Mouse (Mus musculus): ENCODE data around the gene Tmem9b. TPM values are rescaled to one million over a fixed set of nuclear protein-coding genes. Genes with fewer than 3 reads are reported as not detected.
A peak's percentile ranks its signal among the peaks of the same experiment; 100 is the strongest.

Gene Tmem9b
- total RNA-seq, 1 experiment from 2014 or later = 43.1 TPM

GRCm38 (mm10) chr7:109747747-109748146 is 4.9 kb downstream of the Tmem9b start:
- no peak for ATAC-seq (replicated peaks; ENCODE audit: insufficient number of reproducible peaks, low FRiP score, low TSS enrichment, poor library complexity, severe bottlenecking)

- no peak for ATAC-seq (replicated peaks; ENCODE audit: insufficient number of reproducible peaks, low FRiP score, low TSS enrichment, poor library complexity, severe bottlenecking)
Observed at GRCm38 (mm10) chr7:109741703-109742102, 11.0 kb downstream of the Tmem9b start.

GRCm38 (mm10) chr7:109741060-109741459 is 11.6 kb downstream of the Tmem9b start:
- no peak for ATAC-seq (replicated peaks; ENCODE audit: insufficient number of reproducible peaks, low FRiP score, low TSS enrichment, poor library complexity, severe bottlenecking)

- ATAC-seq (replicated peaks; ENCODE audit: insufficient number of reproducible peaks, low FRiP score, low TSS enrichment, poor library complexity, severe bottlenecking) = no peak
Observed at GRCm38 (mm10) chr7:109739822-109740370, 12.8 kb downstream of the Tmem9b start.

- no peak for ATAC-seq (replicated peaks; ENCODE audit: insufficient number of reproducible peaks, low FRiP score, low TSS enrichment, poor library complexity, severe bottlenecking)
Observed at GRCm38 (mm10) chr7:109734806-109735205, 17.9 kb downstream of the Tmem9b start.

- no peak for ATAC-seq (replicated peaks; ENCODE audit: insufficient number of reproducible peaks, low FRiP score, low TSS enrichment, poor library complexity, severe bottlenecking)
Observed at GRCm38 (mm10) chr7:109731626-109732025, 21.0 kb downstream of the Tmem9b start, which contains the start of gene Ascl3. TSS of gene Ascl3 (minus strand) at chr7:109731726.

GRCm38 (mm10) chr7:109723697-109724096 is 29.0 kb downstream of the Tmem9b start, which contains the start of gene BC051019:
TSS of gene BC051019 (minus strand) at chr7:109723850.
- no peak for ATAC-seq (replicated peaks; ENCODE audit: insufficient number of reproducible peaks, low FRiP score, low TSS enrichment, poor library complexity, severe bottlenecking)

GRCm38 (mm10) chr7:109723114-109723513 is 29.6 kb downstream of the Tmem9b start:
- ATAC-seq (replicated peaks; ENCODE audit: insufficient number of reproducible peaks, low FRiP score, low TSS enrichment, poor library complexity, severe bottlenecking) = no peak

GRCm38 (mm10) chr7:109722618-109723017 is 30.1 kb downstream of the Tmem9b start:
- no peak for ATAC-seq (replicated peaks; ENCODE audit: insufficient number of reproducible peaks, low FRiP score, low TSS enrichment, poor library complexity, severe bottlenecking)

GRCm38 (mm10) chr7:109719286-109719685 is 33.4 kb downstream of the Tmem9b start:
- no peak for ATAC-seq (replicated peaks; ENCODE audit: insufficient number of reproducible peaks, low FRiP score, low TSS enrichment, poor library complexity, severe bottlenecking)

GRCm38 (mm10) chr7:109713434-109713982 is 39.2 kb downstream of the Tmem9b start:
- ATAC-seq (replicated peaks; ENCODE audit: insufficient number of reproducible peaks, low FRiP score, low TSS enrichment, poor library complexity, severe bottlenecking) = no peak

- no peak for ATAC-seq (replicated peaks; ENCODE audit: insufficient number of reproducible peaks, low FRiP score, low TSS enrichment, poor library complexity, severe bottlenecking)
Observed at GRCm38 (mm10) chr7:109712198-109712597, 40.5 kb downstream of the Tmem9b start.

- ATAC-seq (replicated peaks; ENCODE audit: insufficient number of reproducible peaks, low FRiP score, low TSS enrichment, poor library complexity, severe bottlenecking) = no peak
Observed at GRCm38 (mm10) chr7:109710069-109710468, 42.6 kb downstream of the Tmem9b start.

GRCm38 (mm10) chr7:109708961-109709382 is 43.7 kb downstream of the Tmem9b start:
- ATAC-seq (replicated peaks; ENCODE audit: insufficient number of reproducible peaks, low FRiP score, low TSS enrichment, poor library complexity, severe bottlenecking) = no peak

GRCm38 (mm10) chr7:109707023-109707785 is 45.5 kb downstream of the Tmem9b start:
- ATAC-seq (replicated peaks; ENCODE audit: insufficient number of reproducible peaks, low FRiP score, low TSS enrichment, poor library complexity, severe bottlenecking) = no peak

GRCm38 (mm10) chr7:109704461-109704860 is 48.2 kb downstream of the Tmem9b start:
- no peak for ATAC-seq (replicated peaks; ENCODE audit: insufficient number of reproducible peaks, low FRiP score, low TSS enrichment, poor library complexity, severe bottlenecking)

- 0 out of 2 replicates have a peak, but pooled peaks have one; percentile 1 for ATAC-seq (replicated peaks; ENCODE audit: insufficient number of reproducible peaks, low FRiP score, low TSS enrichment, poor library complexity, severe bottlenecking)
Observed at GRCm38 (mm10) chr7:109704016-109704377, 48.7 kb downstream of the Tmem9b start.

- peak; percentile 84 for ATAC-seq (replicated peaks; ENCODE audit: insufficient number of reproducible peaks, low FRiP score, low TSS enrichment, poor library complexity, severe bottlenecking)
Observed at GRCm38 (mm10) chr7:109703190-109704015, 49.3 kb downstream of the Tmem9b start, which contains the start of the genes St5 and Akip1. TSS of gene St5 (minus strand) at chr7:109703605. TSS of gene Akip1 (plus strand) at chr7:109703690.

GRCm38 (mm10) chr7:109702721-109703120 is 50.0 kb downstream of the Tmem9b start:
- no peak for ATAC-seq (replicated peaks; ENCODE audit: insufficient number of reproducible peaks, low FRiP score, low TSS enrichment, poor library complexity, severe bottlenecking)
